Mouse (Mus musculus): ENCODE measurements around the gene Clec2g. TPM values are rescaled to one million over a fixed set of nuclear protein-coding genes. Genes with fewer than 3 reads are reported as not detected.

The Clec2g gene
- polyA plus RNA-seq, 1 experiment from 2014 or later: not detected

Small RNA genes lying within 50 kb of the gene (microRNA-seq; reads per million reads assigned to microRNA genes)
- not detected for gene Gm27336
- gene Mir7649: not detected

Other genes starting within 250 kb of the Clec2g start
- gene Klrb1, start 211.3 kb upstream of the Clec2g start, polyA plus RNA-seq (2016; fragmentation: Nextera tagmentation; extraction: Ambion mirVana): not detected in 2 replicates
- gene Klrb1c, start 145.2 kb upstream of the Clec2g start, polyA plus RNA-seq (2016; fragmentation: Nextera tagmentation; extraction: Ambion mirVana): 0.11 TPM in 1 of 2 replicates, not detected in the other
- not detected in 2 replicates for gene Gm44511, start 108.1 kb upstream of the Clec2g start, polyA plus RNA-seq (2016; fragmentation: Nextera tagmentation; extraction: Ambion mirVana)
- gene Klrb1b, start 108.0 kb upstream of the Clec2g start, polyA plus RNA-seq (2016; fragmentation: Nextera tagmentation; extraction: Ambion mirVana): not detected in 2 replicates
- not detected in 2 replicates for gene Clec2i, start 46.8 kb upstream of the Clec2g start, polyA plus RNA-seq (2016; fragmentation: Nextera tagmentation; extraction: Ambion mirVana)
- 0.80 and 1.1 TPM in 2 replicates for gene BC035044, start 43.3 kb upstream of the Clec2g start, polyA plus RNA-seq (2016; fragmentation: Nextera tagmentation; extraction: Ambion mirVana)
- 0.24 and 0.51 TPM in 2 replicates for gene Klrb1f, start 111.5 kb downstream of the Clec2g start, polyA plus RNA-seq (2016; fragmentation: Nextera tagmentation; extraction: Ambion mirVana)
- not detected in 2 replicates for gene Clec2e, start 166.5 kb downstream of the Clec2g start, polyA plus RNA-seq (2016; fragmentation: Nextera tagmentation; extraction: Ambion mirVana)
- not detected in 2 replicates for gene Clec2d, start 246.2 kb downstream of the Clec2g start, polyA plus RNA-seq (2016; fragmentation: Nextera tagmentation; extraction: Ambion mirVana)